Mouse (Mus musculus): ENCODE measurements at regions not wholly inside any gene's neighbourhood (a gene's known extent, or its start where the extent isn't known, plus 50 kb on each side); places are given as distances from the start of the nearest gene placed in this dataset.

GRCm38 (mm10) chr16:5544436-5544835 is 288.7 kb upstream of the Eef2kmt start:
- no peak for TF ChIP-seq HCFC1 (IDR thresholded peaks at IDR 0.05; ENCODE audit: borderline replicate concordance, insufficient read depth, low read length)
- no peak for TF ChIP-seq CHD2 (IDR thresholded peaks at IDR 0.05; ENCODE audit: low read depth, low read length)
- TF ChIP-seq ZC3H11A (IDR thresholded peaks at IDR 0.05; ENCODE audit: borderline replicate concordance, low read depth, low read length): no peak

Data from ES-E14 (cell line).